Mouse (Mus musculus): ENCODE measurements around the gene Defb41. TPM values are rescaled to one million over a fixed set of nuclear protein-coding genes. Genes with fewer than 3 reads are reported as not detected.
"Not testable (repeated sequence)": the region's sequence is repeated elsewhere in the genome, so short reads cannot be mapped to it uniquely, and the experiment has no call there.

Defb41 gene
- not detected in 2 replicates for polyA plus RNA-seq (2016; fragmentation: Nextera tagmentation; extraction: Ambion mirVana)

DNA sequence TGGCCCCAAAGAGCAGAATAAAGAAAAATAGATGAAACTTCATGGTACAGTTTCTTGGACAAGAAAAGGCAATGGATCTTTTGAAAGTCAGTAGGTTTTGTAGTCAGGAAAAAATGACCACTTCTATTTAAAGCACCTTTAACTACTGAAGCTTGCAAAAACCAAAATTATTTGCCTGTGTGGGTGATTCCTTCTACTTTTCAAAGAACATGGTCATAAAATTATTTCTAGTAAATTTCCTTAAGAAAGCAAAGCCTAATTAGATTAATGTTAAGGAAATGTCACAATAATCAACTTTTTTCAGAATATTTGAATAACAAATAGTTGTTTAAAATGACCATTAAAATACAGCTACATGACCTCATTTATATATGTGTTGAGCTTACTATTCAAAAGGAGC, at the start of gene Defb41:
TSS of gene Defb41 (minus strand) at position 101 of the 400 bp plus-strand sequence.
- Histone ChIP-seq H3K4me3 (no peak within 1 kb of the TSS), H3K9me3 (no peaks in the 10 kb centered on the region), H3K27ac (replicated peaks) (no peak within 1 kb of the TSS), H3K27me3 (replicated peaks; ENCODE audit: low read depth, poor library complexity, severe bottlenecking) (no peaks in the 10 kb centered on the region), H3K4me1 (no peaks in the 10 kb centered on the region), H3K36me3 (replicated peaks) (no peaks in the 10 kb centered on the region)
- no peak for DNase-seq (ENCODE audit: low spot score)

DNA sequence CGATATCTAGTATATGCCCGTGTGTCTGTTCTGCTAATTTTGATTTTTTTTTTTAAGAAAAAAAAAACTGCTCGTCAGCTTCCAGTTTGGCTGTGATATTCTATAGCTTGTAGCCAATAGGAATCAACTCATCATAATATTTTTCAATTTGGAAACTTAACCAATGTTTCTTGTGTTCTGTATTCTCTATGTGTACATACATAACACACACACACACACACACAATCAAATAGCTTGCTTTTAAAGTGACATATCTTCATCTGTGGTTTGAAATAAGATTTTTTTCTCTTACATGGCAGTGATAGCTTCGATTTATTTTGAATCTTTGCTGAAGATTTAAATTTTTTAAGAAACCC, 43.5 kb upstream of the Defb41 start:
- no peak overlapping the region for H3K27ac ChIP-seq (replicated peaks)
- H3K27me3 ChIP-seq (replicated peaks; ENCODE audit: low read depth, poor library complexity, severe bottlenecking) = no peaks in the 10 kb centered on the region
- no peak for DNase-seq (ENCODE audit: low spot score)
- H3K4me1 ChIP-seq = no peaks in the 10 kb centered on the region
- H3K4me3 ChIP-seq = no peak overlapping the region
- no peaks in the 10 kb centered on the region for H3K36me3 ChIP-seq (replicated peaks)
- H3K9me3 ChIP-seq = no peaks in the 10 kb centered on the region
- WGBS = 83% methylated on average over 4 of the region's 4 CpGs

DNA sequence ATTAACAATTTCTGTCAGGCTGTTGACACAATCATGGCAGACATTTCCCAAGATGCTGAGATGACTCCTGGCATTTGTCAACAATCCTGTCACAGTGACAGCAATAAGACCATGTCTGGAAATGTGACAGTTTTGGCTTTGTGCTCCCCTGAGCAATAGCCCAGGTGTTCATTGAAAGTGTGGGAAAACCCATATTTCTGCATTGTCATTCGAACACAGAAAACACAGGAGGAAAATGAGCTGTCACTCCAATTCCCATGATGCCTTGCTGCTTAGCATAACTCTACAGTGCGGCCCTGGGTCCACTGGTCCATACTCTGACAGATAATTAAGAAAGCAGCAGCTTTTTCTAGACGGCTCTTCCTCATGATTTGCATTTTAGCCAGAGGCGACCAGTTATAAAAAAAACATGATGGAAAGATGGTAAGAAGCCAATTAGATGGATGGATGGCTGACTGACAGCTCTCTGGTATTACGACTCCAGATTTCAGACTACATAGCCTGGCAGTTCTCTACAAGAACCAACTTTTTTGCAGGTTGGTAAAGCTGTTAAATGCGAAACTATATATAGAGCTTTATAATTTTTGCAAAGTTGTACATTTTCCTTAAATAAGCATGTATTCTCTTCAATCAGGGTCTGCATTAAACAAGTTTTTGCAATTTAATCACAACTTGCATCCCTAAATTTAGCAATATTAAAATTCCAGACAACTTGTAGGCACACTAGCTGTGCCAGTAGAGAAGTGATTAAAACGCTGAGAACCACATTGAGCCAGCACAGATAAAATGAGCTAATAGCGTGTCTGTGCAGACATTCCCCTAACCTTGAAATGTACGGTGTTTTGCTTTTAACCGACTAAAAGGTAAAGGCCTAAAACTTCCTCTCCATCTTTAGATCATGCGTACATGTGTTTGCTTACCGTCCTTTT, 42.9 kb upstream of the Defb41 start:
- Histone ChIP-seq H3K4me1 (no peaks in the 10 kb centered on the region), H3K27me3 (replicated peaks; ENCODE audit: low read depth, poor library complexity, severe bottlenecking) (no peaks in the 10 kb centered on the region), H3K36me3 (replicated peaks) (no peaks in the 10 kb centered on the region), H3K9me3 (no peaks in the 10 kb centered on the region), H3K27ac (replicated peaks) (no peak overlapping the region), H3K4me3 (no peak overlapping the region)
- WGBS = 84% methylated on average over 12 of the region's 12 CpGs
- DNase-seq (ENCODE audit: low spot score) = no peak

DNA sequence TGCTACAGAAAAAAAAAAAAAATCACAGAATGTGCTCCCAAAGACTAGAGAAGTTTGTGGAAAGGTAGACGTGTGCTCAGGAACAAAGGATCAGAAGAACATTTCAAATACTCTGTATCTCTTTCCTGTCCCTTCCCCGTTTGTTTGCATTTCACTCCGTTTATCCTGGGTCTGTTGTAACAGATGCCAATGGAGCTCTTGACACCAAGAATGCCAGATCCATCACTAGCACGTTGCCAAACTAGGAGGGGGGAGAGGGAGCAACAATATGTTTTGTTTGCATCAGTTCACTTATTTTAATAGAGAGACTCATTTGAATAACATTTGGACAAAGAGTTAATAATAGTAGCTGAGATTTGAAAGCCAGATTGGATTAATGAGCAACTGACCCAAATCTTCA, 27.6 kb upstream of the Defb41 start:
- Histone ChIP-seq H3K36me3 (replicated peaks) (no peaks in the 10 kb centered on the region), H3K27me3 (replicated peaks; ENCODE audit: low read depth, poor library complexity, severe bottlenecking) (no peaks in the 10 kb centered on the region), H3K9me3 (no peaks in the 10 kb centered on the region), H3K4me3 (no peak overlapping the region), H3K4me1 (no peaks in the 10 kb centered on the region), H3K27ac (replicated peaks) (no peak overlapping the region)
- DNase-seq (ENCODE audit: low spot score) = no peak
- 62% methylated on average over 4 of the region's 4 CpGs for WGBS

DNA sequence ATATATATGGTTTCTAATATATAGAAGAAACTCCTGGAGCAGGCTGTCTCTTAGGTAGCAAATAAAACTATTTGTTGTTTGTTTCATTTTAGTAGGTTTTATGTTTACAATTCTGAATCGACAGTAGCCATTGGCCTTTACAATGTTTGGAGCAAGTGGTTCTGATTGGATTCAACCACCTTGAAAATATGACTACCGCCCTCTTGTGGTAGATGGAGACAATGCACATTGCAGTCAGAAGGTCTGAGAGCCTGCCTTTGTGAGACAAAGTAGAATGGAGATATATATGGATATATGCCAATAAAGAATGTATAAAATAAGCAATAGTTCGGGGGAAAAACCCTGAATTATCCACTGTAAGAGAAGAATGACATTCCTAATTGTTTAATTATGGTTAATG, 23.9 kb upstream of the Defb41 start:
- WGBS = 40% methylated on average over 3 of the region's 3 CpGs

DNA sequence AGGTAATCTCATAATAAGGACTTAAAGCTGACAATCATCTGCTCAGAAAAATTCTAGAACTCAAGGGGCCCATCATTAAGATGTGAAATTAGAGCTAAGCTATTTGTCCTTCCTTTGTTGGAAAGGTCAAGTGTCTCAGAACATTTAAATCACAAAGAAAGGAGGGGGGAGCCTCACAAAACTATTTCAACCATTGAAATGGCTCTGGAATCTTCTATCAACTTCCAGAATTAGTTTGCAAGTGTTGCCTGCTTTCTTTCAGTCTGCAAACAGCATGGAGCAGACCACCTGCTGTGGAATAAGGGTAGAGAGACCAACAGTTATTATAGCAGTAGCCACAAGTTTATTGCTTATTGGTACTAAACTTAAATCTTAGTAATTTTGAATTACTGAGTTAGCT, 22.4 kb upstream of the Defb41 start:
- H3K27ac ChIP-seq (replicated peaks) = no peak overlapping the region
- H3K36me3 ChIP-seq (replicated peaks) = no peaks in the 10 kb centered on the region
- no peak overlapping the region for H3K4me3 ChIP-seq
- 0 out of 2 replicates have a peak, but pooled peaks cover 4% of the 10 kb centered on the region for H3K9me3 ChIP-seq
- no peak for DNase-seq (ENCODE audit: low spot score)
- H3K27me3 ChIP-seq (replicated peaks; ENCODE audit: low read depth, poor library complexity, severe bottlenecking) = no peaks in the 10 kb centered on the region
- H3K4me1 ChIP-seq = no peaks in the 10 kb centered on the region

More for the DNA sequence above, 23.9 kb upstream of the Defb41 start:
- Histone ChIP-seq H3K36me3 (replicated peaks) (no peaks in the 10 kb centered on the region), H3K4me3 (no peak overlapping the region), H3K4me1 (no peaks in the 10 kb centered on the region), H3K9me3 (no peaks in the 10 kb centered on the region), H3K27me3 (replicated peaks; ENCODE audit: low read depth, poor library complexity, severe bottlenecking) (no peaks in the 10 kb centered on the region), H3K27ac (replicated peaks) (no peak overlapping the region)
- DNase-seq (ENCODE audit: low spot score) = no peak

DNA sequence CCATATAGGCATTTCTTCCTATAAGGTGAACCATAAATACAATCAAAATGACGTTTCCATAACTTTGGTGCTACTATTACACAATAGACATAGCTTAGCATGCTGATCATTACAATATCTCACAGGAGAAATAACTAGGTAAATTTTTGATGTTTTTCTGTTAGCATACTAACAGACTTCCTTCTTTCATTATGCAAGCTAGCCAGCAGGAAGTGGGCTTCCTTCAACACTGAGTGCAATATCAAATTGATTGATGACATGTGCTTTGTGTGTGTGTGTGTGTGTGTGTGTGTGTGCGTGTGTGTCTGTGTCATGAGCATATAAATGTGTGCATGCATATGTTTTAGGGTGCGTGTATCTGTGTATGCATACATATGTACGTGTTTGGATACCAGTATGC, 6.2 kb upstream of the Defb41 start:
- WGBS = 89% methylated on average over 4 of the region's 4 CpGs
- Histone ChIP-seq H3K36me3 (replicated peaks) (no peaks in the 10 kb centered on the region), H3K27me3 (replicated peaks; ENCODE audit: low read depth, poor library complexity, severe bottlenecking) (no peaks in the 10 kb centered on the region), H3K9me3 (no peaks in the 10 kb centered on the region), H3K4me1 (no peaks in the 10 kb centered on the region), H3K4me3 (no peak overlapping the region), H3K27ac (replicated peaks) (no peak overlapping the region)
- DNase-seq (ENCODE audit: low spot score) = no peak

DNA sequence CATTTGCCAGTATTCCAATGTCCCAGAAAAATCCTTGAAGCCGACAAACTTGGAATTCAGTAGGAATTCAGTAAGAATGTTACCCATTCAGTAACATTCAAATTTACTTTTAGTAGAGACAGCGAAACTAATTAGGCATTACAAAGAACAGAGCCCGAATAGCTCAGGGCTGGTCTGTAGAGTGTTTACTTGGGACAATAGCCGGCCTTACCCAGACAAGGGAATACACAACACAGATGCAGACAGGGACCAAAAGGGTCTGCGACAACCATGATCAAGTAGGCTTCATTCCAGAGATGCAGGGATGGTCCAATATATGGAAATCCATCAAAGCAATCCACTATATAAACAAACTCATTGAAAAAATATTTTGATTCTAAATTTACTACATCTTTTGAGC, 3.9 kb upstream of the Defb41 start:
- no peaks in the 10 kb centered on the region for H3K27me3 ChIP-seq (replicated peaks; ENCODE audit: low read depth, poor library complexity, severe bottlenecking)
- no peak overlapping the region for H3K27ac ChIP-seq (replicated peaks)
- WGBS = 69% methylated on average over 5 of the region's 5 CpGs
- H3K4me1 ChIP-seq = no peaks in the 10 kb centered on the region
- no peaks in the 10 kb centered on the region for H3K9me3 ChIP-seq
- DNase-seq (ENCODE audit: low spot score) = no peak
- H3K4me3 ChIP-seq = no peak overlapping the region
- H3K36me3 ChIP-seq (replicated peaks) = no peaks in the 10 kb centered on the region

DNA sequence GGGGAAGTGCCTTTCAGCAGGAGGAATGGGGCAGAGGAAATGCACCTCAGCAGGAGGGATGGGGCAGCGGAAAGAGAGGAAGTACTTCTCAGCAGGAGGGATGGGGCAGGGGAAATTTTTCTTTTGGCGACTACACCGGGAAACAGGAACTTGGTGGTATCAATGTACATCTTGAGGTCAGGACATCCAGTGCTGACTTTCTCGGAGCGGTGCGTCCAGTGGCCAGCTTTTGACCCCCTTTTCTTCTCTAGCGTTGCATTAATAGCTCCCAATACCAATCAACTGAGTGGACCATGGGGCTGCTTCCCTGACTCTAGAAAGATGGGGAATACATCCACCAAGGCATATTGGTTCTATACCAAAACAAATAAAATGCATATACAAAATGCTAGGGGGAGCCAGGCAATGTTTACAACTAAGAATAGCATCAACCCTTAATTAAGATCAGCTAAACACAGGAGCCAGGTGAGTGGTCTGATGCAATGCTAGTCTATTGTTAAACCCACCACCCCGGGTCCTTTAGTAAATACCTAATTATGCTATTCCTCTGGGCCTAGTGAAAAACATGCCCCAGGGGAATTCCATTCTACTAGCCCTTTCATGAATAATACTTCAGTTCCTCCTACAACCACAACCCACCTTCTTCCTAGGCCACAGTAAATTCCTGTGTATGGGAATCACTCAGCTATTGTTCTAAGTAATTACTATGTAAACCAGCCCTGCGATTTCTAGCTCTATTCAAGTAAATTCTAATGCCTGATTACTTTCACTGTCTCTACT, 18.9 kb downstream of the Defb41 start:
- WGBS = 85% methylated on average over 9 of the region's 9 CpGs
- H3K27me3 ChIP-seq (replicated peaks; ENCODE audit: low read depth, poor library complexity, severe bottlenecking) = not testable (repeated sequence)

DNA sequence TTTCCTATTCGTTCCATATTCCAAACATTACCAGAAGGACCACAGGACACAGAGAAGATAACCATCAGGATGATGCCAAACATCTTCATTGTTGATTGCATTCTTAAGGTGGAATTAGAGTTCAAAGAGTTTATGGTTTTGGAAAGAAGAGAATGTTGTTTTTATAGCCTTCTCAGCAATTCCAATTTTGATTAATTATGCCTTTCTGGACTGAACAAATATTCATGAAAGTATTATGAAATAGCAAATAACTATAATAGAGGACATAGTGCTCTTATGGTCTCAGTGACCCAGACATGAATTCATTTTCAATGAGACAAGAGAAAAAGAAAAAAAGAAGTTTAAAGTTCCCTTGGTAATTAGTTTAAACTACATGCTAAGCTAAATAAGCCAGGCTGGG, 27.6 kb downstream of the Defb41 start, which contains the start of gene Defb18:
TSS of gene Defb18 (minus strand) at position 101 of the 400 bp plus-strand sequence.
- no peak for DNase-seq (ENCODE audit: low spot score)
- Histone ChIP-seq H3K9me3 (no peaks in the 10 kb centered on the region), H3K4me1 (no peaks in the 10 kb centered on the region), H3K36me3 (replicated peaks) (no peaks in the 10 kb centered on the region), H3K27ac (replicated peaks) (no peak within 1 kb of the TSS), H3K27me3 (replicated peaks; ENCODE audit: low read depth, poor library complexity, severe bottlenecking) (no peaks in the 10 kb centered on the region), H3K4me3 (no peak within 1 kb of the TSS)
- 77% methylated on average over 1 of the region's 1 CpGs for WGBS

More for the DNA sequence above, 18.9 kb downstream of the Defb41 start:
- H3K27ac ChIP-seq (replicated peaks); H3K36me3 ChIP-seq (replicated peaks); DNase-seq (ENCODE audit: low spot score); H3K4me1 ChIP-seq; H3K4me3 ChIP-seq; H3K9me3 ChIP-seq: not testable (repeated sequence)

DNA sequence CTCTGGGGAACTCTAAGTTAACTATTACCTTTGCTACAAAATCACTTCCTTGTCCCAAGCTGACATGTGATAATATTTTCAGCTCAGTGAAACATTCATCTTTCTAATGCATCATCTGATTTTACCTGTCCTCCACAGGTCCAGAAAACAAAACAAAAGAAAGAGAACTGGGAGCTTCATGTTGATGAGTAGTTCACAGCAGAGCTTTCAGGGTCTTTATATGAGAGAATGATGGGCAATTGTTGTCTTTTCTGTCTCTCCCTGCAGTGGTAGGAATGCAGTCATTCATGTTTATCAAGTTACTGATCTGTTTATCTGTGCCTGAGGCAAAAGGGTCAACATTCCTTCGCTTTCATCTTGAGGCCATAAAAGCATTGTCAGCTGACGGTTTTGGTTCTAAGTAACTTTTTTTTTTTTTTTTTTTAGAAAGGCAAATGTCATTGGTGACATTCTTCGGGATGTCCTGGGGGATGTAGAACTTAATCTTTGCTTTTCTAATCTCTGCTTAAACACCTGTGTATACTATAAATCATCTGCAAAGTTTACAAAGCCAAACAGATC, 41.5 kb downstream of the Defb41 start:
- no peaks in the 10 kb centered on the region for H3K27me3 ChIP-seq (replicated peaks; ENCODE audit: low read depth, poor library complexity, severe bottlenecking)
- no peaks in the 10 kb centered on the region for H3K4me1 ChIP-seq
- 26% methylated on average over 3 of the region's 3 CpGs for WGBS
- no peaks in the 10 kb centered on the region for H3K9me3 ChIP-seq
- peak; percentile 10 for DNase-seq (ENCODE audit: low spot score)
- H3K4me3 ChIP-seq = no peak overlapping the region
- H3K27ac ChIP-seq (replicated peaks) = no peak overlapping the region
- H3K36me3 ChIP-seq (replicated peaks) = no peaks in the 10 kb centered on the region
